Mouse (Mus musculus): ENCODE results near the gene Bicra.

DNA sequence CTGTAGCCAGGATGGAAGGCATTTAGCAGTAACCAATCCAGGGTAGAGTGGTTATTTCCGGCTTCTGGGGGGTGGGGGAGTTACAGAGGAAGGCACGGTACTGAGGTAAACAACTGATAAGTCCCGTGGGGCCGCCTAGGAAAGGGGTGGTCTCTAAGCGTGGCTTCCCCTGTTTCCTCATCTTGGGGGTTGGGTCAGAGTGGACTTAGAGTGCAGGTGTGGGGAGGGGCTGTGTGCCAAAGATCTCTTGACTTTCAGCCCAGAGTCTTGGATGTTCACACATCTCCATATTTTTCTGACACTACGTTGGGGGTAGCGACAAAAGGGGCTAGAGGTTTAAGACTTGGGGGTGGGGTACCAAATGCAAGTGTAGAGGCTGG is 1.6 kb downstream of the Bicra start:
- TF ChIP-seq KAT2A (IDR thresholded peaks at IDR 0.05; ENCODE audit: insufficient replicate concordance, low read length) (0 out of 2 replicates have a peak, but pooled peaks have one; percentile 3), CTCF (conservative IDR thresholded peaks at IDR 0.05 in 1 of 2, IDR thresholded peaks at IDR 0.05 in 1 of 2; ENCODE audit: low read depth in 2 of 2, low read length in 2 of 2) (no peak), MXI1 (IDR thresholded peaks at IDR 0.05; ENCODE audit: low read depth, low read length) (no peak), POLR2A (IDR thresholded peaks at IDR 0.05; ENCODE audit: low read depth, low read length) (no peak), JUND (conservative IDR thresholded peaks at IDR 0.05; ENCODE audit: low read depth, low read length) (no peak), EP300 (IDR thresholded peaks at IDR 0.05; ENCODE audit: low read length) (no peak), SIN3A (IDR thresholded peaks at IDR 0.05; ENCODE audit: low read length) (no peak; the same call in 1 of the 2 replicates), ZMIZ1 (IDR thresholded peaks at IDR 0.05; ENCODE audit: low read depth, low read length) (no peak), MEF2A (IDR thresholded peaks at IDR 0.05; ENCODE audit: borderline replicate concordance, low read depth, low read length) (peak; percentile 73; the same call in 1 of the 2 replicates), MAX (IDR thresholded peaks at IDR 0.05; ENCODE audit: low read length) (no peak), USF1 (IDR thresholded peaks at IDR 0.05; ENCODE audit: low read depth, low read length) (no peak)
